Mouse (Mus musculus) embryonic facial prominence, embryonic 10.5 days (tissue): ENCODE data around the gene Myl12a. TPM values are rescaled to one million over a fixed set of nuclear protein-coding genes. Genes with fewer than 3 reads are reported as not detected.

Experiments used
- DNase-seq: peaks from one replicate; pipeline ENCODE4 v3.0.0-alpha.2; 2017; ENCODE audit warnings: low spot score
- H3K27ac ChIP-seq: fragments of 300-500 bp; sonication (generic); replicated peaks from 2 replicates; pipeline ENCODE4 v1.5.1; 2016; ENCODE audit warnings: mild to moderate bottlenecking
- H3K27me3 ChIP-seq: fragments of 300-500 bp; sonication (generic); replicated peaks from 2 replicates; pipeline ENCODE4 v1.6.1; 2016; ENCODE audit warnings: low read depth, mild to moderate bottlenecking; ENCODE audit not compliant: poor library complexity, severe bottlenecking
- H3K36me3 ChIP-seq: fragments of 300-500 bp; sonication (generic); replicated peaks from 2 replicates; pipeline ENCODE4 v1.6.1; 2016; ENCODE audit warnings: mild to moderate bottlenecking, moderate library complexity
- H3K4me1 ChIP-seq: fragments of 300-500 bp; sonication (generic); 2 replicates; pipeline ENCODE4 v1.6.1; 2016
- H3K4me3 ChIP-seq: fragments of 300-500 bp; sonication (generic); 2 replicates; pipeline ENCODE4 v1.5.1; 2016; ENCODE audit warnings: mild to moderate bottlenecking, moderate library complexity
- H3K9me3 ChIP-seq: fragments of 300-500 bp; sonication (generic); 2 replicates; pipeline ENCODE4 v1.6.1; 2016; ENCODE audit warnings: mild to moderate bottlenecking
- WGBS: fragments of 180-500 bp; shearing (Covaris S2); methylation state at CpG from one replicate; pipeline ENCODE4 v1.1.7; 2016; 5-methylcytosine and 5-hydroxymethylcytosine counted together
- polyA plus RNA-seq: library from polyadenylated mRNA; unstranded; fragments of >200 nt; fragmentation: Nextera tagmentation; extraction: Ambion mirVana; gene quantifications from 2 replicates; pipeline ENCODE4 v1.2.1, GENCODE M21; 2016

The Myl12a gene
- polyA plus RNA-seq, 1 experiment from 2014 or later = 451 TPM

- Histone ChIP-seq H3K36me3 (no peaks in the 10 kb centered on the region), H3K27me3 (no peaks in the 10 kb centered on the region), H3K4me1 (peaks cover under 1% of the 10 kb centered on the region; the same call in 1 of the 2 replicates), H3K27ac (no peak overlapping the region), H3K9me3 (0 out of 2 replicates have a peak, but pooled peaks cover 2% of the 10 kb centered on the region), H3K4me3 (no peak overlapping the region)
- DNase-seq = no peak
- 91% methylated on average over 3 of the region's 3 CpGs for WGBS
Measured at GRCm38 (mm10) chr17:71008676-71009075, 6.0 kb upstream of the Myl12a start.

DNA sequence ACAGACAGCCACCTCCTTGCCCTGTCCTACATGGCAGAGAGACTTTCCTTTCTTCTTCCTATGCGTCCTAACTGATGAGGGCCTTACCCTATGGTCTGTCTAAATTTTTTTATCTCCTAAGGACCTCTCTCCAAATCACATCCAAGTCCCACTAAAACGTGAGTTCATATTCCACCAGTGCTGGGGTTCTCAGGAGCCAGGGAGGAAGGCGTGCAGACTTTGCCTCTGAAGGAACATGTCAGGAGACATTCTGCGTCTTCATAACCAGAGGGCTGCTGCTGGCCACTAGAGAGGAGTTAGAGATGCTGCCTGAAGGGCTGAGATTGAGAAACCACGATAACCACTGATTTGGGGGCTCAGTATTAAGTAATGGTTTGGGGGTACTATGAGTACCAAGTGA, 4.3 kb upstream of the Myl12a start:
- peaks cover 13% of the 10 kb centered on the region for H3K4me1 ChIP-seq
- H3K4me3 ChIP-seq = no peak overlapping the region
- H3K36me3 ChIP-seq = no peaks in the 10 kb centered on the region
- no peaks in the 10 kb centered on the region for H3K27me3 ChIP-seq
- 0 out of 2 replicates have a peak, but pooled peaks cover 2% of the 10 kb centered on the region for H3K9me3 ChIP-seq
- WGBS = 86% methylated on average over 5 of the region's 5 CpGs
- H3K27ac ChIP-seq = no peak overlapping the region
- DNase-seq = no peak

- Histone ChIP-seq H3K4me1 (peaks cover 31% of the 10 kb centered on the region), H3K4me3 (no peak overlapping the region), H3K27ac (no peak overlapping the region), H3K27me3 (no peaks in the 10 kb centered on the region), H3K36me3 (peaks cover under 1% of the 10 kb centered on the region; the same call in 1 of the 2 replicates), H3K9me3 (no peaks in the 10 kb centered on the region)
- DNase-seq = no peak
- WGBS = 91% methylated on average over 10 of the region's 10 CpGs
Measured at GRCm38 (mm10) chr17:71004186-71004960, 1.7 kb upstream of the Myl12a start.

DNA sequence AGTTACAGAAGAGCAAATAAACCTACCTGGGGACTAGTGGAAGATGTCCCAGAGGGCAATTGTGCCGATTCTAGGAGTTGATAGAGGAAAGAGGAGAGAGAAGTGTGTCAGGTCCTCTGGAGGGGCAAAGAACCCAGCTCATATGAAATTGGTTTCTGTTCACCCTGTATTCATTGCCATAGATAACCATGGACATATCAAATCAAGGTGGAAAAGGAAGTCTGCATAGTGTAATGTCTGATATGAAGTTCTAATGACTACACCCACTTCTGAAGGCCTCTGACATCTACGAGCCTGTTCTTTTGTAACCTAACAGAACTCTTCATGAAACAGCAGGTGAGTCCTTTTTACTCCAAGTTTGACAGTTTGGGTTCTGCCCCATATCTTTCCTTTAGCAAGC, 1.0 kb upstream of the Myl12a start:
- H3K9me3 ChIP-seq = no peaks in the 10 kb centered on the region
- peak overlapping the region; percentile 100 for H3K27ac ChIP-seq
- peaks cover 4% of the 10 kb centered on the region; the same call in 1 of the 2 replicates for H3K36me3 ChIP-seq
- no peaks in the 10 kb centered on the region for H3K27me3 ChIP-seq
- H3K4me1 ChIP-seq = peaks cover 35% of the 10 kb centered on the region
- H3K4me3 ChIP-seq = no peak overlapping the region; the same call in 1 of the 2 replicates
- WGBS = 93% methylated on average over 2 of the region's 2 CpGs
- DNase-seq = no peak

- Histone ChIP-seq H3K27ac (peak overlapping the region; percentile 100), H3K4me3 (peak overlapping the region; percentile 93), H3K4me1 (peaks cover 42% of the 10 kb centered on the region), H3K36me3 (peaks cover 4% of the 10 kb centered on the region; the same call in 1 of the 2 replicates), H3K9me3 (no peaks in the 10 kb centered on the region), H3K27me3 (no peaks in the 10 kb centered on the region)
- DNase-seq = no peak
- WGBS = 62% methylated on average over 4 of the region's 4 CpGs
Measured at GRCm38 (mm10) chr17:71003112-71003511, 434 bp upstream of the Myl12a start.

DNA sequence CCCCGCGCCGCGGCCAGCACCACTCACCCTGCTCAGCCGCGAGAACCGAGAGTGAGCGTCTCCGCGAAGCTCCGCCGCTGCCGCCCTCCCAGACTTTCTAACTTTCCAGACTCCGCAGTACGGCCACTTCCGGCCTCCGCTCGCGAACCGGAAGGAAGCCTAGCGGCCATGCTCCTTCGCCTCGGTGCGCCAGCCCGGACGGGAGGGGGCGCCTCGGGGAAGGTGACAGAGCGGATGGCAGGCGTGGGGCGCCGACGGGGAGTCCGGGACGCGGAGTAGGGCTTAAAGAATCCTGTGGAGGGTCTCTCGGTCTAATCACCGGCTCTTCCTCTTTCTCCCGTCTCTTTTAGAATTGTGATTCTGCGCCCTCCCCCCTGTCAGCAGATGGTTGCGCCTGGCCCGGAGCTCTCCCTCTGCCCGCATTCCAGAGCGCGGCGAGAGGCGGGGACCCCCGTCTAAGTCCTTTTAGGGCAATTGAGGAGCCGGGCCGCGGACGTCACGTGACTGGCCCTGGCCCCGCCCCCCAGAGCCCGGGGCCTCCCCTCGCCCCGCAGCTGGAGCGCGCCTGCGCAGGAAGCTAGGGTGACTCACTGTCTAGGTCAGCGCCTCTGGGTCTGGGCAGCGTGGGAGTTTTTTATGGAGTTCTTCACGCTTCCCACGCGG, 466 bp downstream of the Myl12a start, which contains the start of gene Myom1:
Gene Myom1 (plus strand): TSS at position 553 of the 663 bp plus-strand sequence.
- Histone ChIP-seq H3K9me3 (no peaks in the 10 kb centered on the region), H3K36me3 (peaks cover 4% of the 10 kb centered on the region; the same call in 1 of the 2 replicates), H3K4me1 (peaks cover 45% of the 10 kb centered on the region), H3K27me3 (no peaks in the 10 kb centered on the region), H3K4me3 (peak within 1 kb of the TSS; percentile 93), H3K27ac (peak within 1 kb of the TSS; percentile 100)
- DNase-seq = peak; percentile 99
- under 1% methylated on average over 65 of the region's 65 CpGs for WGBS

- DNase-seq = no peak
Measured at GRCm38 (mm10) chr17:71001699-71002080, 988 bp downstream of the Myl12a start.

DNA sequence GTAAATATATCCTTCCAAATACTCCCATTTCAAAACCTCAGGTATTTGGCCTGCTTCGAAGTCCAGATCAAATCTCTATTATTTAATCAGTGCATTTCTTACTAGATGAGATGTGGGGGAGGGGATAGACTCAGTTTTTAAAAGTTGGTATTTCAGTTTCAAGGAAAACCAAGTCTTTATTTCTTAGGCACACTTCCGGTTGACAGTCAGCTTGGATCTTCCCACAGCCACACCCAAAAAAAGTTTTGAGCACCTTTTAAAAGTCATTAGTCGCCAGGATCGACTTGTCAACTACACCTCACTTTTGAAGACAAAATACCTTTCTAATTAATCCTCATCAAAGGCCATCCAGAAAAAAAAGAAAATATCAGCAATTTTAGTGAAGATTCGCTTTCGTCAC, 1.6 kb downstream of the Myl12a start:
- Histone ChIP-seq H3K4me3 (peak overlapping the region; percentile 93), H3K4me1 (peaks cover 45% of the 10 kb centered on the region), H3K27me3 (no peaks in the 10 kb centered on the region), H3K36me3 (peaks cover 12% of the 10 kb centered on the region), H3K27ac (peak overlapping the region; percentile 100), H3K9me3 (no peaks in the 10 kb centered on the region)
- WGBS = 12% methylated on average over 6 of the region's 6 CpGs
- no peak for DNase-seq

More at GRCm38 (mm10) chr17:71001699-71002080, 988 bp downstream of the Myl12a start:
- Histone ChIP-seq H3K4me3 (peak overlapping the region; percentile 93), H3K9me3 (no peaks in the 10 kb centered on the region), H3K36me3 (peaks cover 5% of the 10 kb centered on the region), H3K4me1 (peaks cover 45% of the 10 kb centered on the region), H3K27me3 (no peaks in the 10 kb centered on the region), H3K27ac (peak overlapping the region; percentile 100)
- WGBS = under 1% methylated on average over 43 of the region's 43 CpGs

- Histone ChIP-seq H3K4me1 (peaks cover 45% of the 10 kb centered on the region), H3K27ac (no peak overlapping the region), H3K9me3 (no peaks in the 10 kb centered on the region), H3K4me3 (peak overlapping the region; percentile 93), H3K27me3 (no peaks in the 10 kb centered on the region), H3K36me3 (peaks cover 20% of the 10 kb centered on the region)
- 65% methylated on average over 2 of the region's 2 CpGs for WGBS
- no peak for DNase-seq
Measured at GRCm38 (mm10) chr17:71000255-71000654, 2.4 kb downstream of the Myl12a start.

DNA sequence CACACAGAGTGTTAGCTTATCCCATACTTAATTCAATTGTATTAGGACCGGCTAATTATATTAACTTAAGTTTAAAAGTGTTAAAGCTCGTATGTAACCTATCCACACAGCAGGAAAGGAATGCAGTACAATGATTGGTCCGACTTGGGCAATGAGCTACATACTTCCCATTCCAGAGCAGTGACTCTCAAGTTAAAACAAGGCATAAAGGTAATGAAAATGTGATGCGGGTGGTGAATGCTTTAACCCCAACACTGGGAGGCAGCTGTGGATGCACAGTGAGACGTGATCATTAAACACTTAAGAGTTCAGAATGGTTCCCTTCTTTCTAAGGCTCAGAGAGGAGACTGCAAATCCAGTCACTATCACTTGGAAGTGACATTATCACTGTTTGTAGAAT, 3.5 kb downstream of the Myl12a start:
- WGBS = 56% methylated on average over 5 of the region's 5 CpGs
- DNase-seq = no peak
- H3K36me3 ChIP-seq = peaks cover 30% of the 10 kb centered on the region
- no peak overlapping the region for H3K4me3 ChIP-seq
- no peak overlapping the region for H3K27ac ChIP-seq
- no peaks in the 10 kb centered on the region for H3K9me3 ChIP-seq
- no peaks in the 10 kb centered on the region for H3K27me3 ChIP-seq
- H3K4me1 ChIP-seq = peaks cover 52% of the 10 kb centered on the region

DNA sequence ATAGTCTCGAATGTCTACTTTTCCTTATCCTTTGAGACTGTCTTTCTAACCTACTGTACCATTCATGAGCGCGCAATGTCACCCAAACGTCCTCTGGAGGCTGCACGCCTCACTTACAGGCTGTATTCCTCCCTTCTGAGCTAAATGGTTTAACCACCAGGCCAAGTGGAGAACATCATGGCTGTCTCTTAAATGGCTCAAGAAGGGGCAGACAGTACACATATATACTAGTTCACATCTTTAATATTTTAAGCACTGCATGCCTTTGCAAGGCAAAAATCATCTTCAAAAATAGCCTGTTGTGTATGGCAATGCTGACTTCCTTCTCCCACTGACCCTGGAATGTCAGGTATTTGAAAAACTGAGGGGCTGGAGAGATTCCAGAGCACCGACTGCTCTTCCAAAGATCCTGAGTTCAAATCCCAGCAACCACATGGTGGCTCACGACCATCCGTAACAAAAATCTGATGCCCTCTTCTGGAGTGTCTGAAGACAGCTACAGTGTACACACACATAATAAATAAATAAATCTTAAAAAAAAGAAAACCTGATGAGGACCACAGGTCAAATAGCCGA, 4.2 kb downstream of the Myl12a start:
- no peak for DNase-seq
- Histone ChIP-seq H3K27me3 (no peaks in the 10 kb centered on the region), H3K9me3 (no peaks in the 10 kb centered on the region), H3K27ac (no peak overlapping the region), H3K4me3 (no peak overlapping the region), H3K4me1 (peaks cover 54% of the 10 kb centered on the region), H3K36me3 (peaks cover 37% of the 10 kb centered on the region)
- WGBS = 83% methylated on average over 9 of the region's 9 CpGs

DNA sequence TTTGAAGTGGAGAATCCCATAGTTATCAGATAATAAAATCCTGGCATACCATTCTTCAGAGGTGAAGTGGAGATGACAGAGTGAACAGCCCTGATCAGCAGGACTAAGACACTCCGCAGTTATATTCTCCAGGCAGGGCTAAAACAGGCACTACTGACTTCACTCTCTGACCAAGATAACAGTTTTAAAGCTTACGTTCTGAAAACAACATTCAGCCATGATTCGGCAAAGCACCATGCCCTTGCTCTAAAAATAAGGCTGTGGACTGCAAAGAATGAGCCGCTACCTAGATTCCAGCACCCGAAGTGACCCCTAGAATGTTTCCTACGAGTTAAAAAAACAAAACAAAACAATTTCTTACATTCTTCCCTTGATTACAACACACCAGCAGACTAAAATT, 4.8 kb downstream of the Myl12a start:
- Histone ChIP-seq H3K9me3 (no peaks in the 10 kb centered on the region), H3K4me1 (peaks cover 54% of the 10 kb centered on the region), H3K4me3 (no peak overlapping the region), H3K27me3 (no peaks in the 10 kb centered on the region), H3K27ac (no peak overlapping the region), H3K36me3 (peaks cover 44% of the 10 kb centered on the region)
- no peak for DNase-seq
- 69% methylated on average over 6 of the region's 6 CpGs for WGBS
